Mouse (Mus musculus) monocyte, adult 2 months (primary cell): ENCODE data around the gene Csf1.
"Not testable (repeated sequence)": the region's sequence is repeated elsewhere in the genome, so short reads cannot be mapped to it uniquely, and the experiment has no call there.

Source experiments
- DNase-seq, 2 experiments: peaks; one replicate each; pipeline ENCODE4 v3.0.0; 2022; ENCODE audit warnings: low spot score in 2 of 2, low read depth in 1 of 2

Csf1 gene

GRCm38 (mm10) chr3:107750775-107751540, 9.3 kb downstream of the Csf1 start:
- no peak for DNase-seq

- no peak for DNase-seq
Observed at GRCm38 (mm10) chr3:107749446-107749845, 10.8 kb downstream of the Csf1 start.

DNA sequence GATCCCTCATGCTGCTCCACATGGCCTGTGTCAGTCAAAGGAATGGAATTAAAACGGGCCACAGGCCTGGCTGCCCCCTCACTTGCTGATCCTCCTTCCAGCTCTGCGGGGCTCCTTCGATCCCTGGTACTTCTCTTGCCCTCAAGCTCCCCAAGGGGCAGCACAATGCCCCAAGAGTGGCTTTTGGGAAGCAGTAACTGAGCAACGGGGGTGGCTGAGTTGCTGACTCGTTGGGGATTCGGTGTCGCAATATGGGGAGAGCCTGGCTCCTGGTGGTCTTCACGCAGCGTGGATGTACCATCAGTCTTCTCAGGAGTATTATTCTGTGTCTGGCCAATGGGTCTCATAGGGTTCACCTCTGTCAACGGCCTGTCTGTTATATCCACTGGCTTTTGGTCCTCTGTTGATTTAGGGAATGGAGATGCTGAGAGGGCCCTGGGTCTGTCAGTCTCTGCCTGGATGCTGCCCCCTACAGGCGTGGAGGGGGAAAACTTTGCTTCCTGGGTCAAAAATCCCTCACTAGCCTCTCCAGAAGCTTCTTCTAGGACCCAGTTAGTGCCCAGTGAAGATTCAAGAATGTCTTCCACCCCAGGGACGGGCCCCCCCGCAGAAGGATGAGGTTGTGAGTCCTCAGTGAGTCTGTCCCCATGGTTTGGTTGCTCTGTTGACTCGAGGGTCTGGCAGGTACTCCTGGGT, 11.9 kb downstream of the Csf1 start:
- DNase-seq, result no peak

DNA sequence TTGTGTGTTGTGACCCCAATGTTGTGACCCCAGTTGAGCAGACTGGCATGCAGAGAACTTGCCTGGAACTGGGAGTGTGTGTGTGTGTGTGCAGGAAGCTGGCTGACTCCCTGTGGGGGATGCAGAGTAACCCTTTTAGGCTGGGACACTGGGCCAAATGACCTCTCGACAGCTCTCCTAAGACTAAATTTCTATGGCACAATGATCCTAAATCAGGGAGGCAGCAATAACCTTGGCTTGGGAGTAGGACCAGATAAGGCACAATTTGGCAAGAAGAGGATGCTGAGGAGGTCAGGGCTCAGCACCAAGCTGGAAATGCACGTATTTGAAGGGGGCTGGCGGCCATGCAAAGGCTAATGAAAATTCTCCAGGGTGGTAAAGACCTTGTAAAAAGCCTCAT, 14.2 kb downstream of the Csf1 start:
- DNase-seq, result no peak

- no peak for DNase-seq
Observed at GRCm38 (mm10) chr3:107743650-107744049, 16.6 kb downstream of the Csf1 start.

- DNase-seq, result no peak
Observed at GRCm38 (mm10) chr3:107743107-107743506, 17.2 kb downstream of the Csf1 start.

DNA sequence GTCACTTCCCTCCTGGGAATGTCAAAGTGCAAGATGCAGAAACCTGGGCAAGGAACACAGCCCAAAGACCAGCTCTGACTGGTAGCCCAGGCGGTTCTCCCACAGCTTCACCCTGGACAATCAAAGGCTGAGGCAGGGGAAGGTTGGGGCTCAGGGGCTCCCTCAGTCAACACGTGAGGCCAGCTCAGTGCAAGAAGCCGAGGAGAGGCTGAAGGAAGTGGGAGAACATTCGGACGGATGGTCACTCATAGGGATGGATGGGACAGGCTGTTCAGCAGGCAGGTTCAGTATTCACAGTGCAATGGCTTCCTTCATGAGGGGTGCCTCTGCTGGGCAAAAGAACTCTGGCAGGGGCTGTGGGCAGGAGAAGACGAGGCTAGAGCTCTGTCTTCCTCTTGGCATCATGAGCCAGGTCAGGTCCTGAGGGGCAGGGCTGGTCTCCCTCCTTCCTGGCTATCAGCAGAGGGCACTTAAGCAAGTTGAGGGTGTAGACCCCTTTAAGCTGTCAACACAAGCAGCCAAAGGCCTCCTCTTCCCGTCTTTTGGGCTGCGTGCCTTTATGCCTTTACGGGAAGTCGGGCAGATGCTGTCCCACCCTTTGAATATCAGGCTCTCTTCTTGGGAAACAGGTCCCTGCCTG, 18.1 kb downstream of the Csf1 start:
- no peak for DNase-seq

GRCm38 (mm10) chr3:107741387-107741786, 18.9 kb downstream of the Csf1 start:
- DNase-seq, result no peak

DNA sequence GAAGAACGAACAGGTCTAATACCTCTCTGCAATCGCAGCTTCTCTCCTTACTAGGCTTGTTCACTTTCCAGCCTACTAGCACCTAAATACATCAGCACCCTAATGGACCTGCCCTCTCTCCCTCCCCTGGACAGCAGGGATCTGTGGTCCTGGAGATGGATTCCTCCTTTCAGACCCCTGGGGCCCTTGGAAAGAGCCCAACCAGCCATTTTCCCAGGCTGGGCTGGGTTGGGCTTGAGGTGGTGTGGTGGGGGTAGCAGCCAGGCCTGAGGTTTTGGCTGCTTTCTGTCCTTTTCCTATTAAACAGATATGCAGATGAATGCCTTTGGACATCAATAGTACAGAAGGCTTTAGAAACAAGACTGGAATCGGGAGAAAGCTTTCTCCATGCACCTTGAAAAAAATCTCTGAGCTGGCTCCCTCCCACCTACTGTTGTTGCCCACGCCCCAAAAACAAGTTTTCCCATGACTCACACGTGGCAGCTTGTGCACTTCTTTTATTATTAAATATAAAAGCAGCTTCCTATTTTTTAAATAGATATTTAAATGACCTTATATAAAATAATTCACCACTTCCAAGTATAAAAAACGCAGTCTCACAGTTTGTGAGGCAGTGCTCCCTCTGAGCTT, 19.6 kb downstream of the Csf1 start:
- no peak for DNase-seq

GRCm38 (mm10) chr3:107739966-107740365, 20.3 kb downstream of the Csf1 start:
- no peak for DNase-seq

DNA sequence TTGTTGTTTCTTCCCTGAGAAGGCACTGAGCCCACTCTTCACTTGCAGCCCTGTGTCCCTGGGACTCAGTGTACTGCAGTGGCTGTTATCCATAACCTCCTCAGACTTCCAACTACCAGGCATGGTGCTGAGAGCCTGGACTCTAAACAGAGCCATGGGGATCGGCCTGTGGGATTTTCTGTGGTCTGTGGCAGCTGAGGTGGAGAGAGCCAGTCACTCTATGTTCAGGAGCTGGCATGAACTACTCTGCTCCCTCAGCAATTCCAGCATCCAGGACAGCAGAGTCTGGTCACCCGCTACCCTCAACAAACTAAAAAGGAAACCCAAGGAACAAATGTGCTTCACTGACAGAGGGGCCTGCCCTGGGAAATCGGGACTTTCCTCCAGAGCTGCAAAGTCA, 20.8 kb downstream of the Csf1 start:
- DNase-seq, result no peak

- DNase-seq, result no peak
Observed at GRCm38 (mm10) chr3:107738620-107739019, 21.6 kb downstream of the Csf1 start.

- DNase-seq, result no peak
Observed at GRCm38 (mm10) chr3:107737609-107738190, 22.6 kb downstream of the Csf1 start.

DNA sequence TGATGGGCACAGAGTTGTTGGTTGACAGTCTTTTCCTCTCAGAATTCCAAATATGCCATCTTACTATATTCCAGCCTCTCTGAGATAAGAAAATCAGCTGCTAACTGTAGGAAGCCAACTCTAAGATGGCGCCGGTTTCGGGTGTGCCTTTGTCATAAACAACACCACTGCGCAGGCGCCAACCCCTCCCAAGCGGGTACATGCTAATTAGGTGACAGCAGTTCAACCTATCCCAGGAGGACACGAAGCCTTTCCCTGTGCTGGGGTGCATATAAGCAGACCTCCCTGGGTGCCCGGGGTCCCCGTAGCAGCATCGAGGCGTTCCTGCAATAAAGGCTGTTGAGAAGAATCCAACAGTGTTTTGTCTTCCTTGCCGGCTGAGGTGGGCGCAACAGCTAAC, 24.6 kb downstream of the Csf1 start:
- not testable (repeated sequence) for DNase-seq

- no peak for DNase-seq
Observed at GRCm38 (mm10) chr3:107733329-107733728, 26.9 kb downstream of the Csf1 start.

DNA sequence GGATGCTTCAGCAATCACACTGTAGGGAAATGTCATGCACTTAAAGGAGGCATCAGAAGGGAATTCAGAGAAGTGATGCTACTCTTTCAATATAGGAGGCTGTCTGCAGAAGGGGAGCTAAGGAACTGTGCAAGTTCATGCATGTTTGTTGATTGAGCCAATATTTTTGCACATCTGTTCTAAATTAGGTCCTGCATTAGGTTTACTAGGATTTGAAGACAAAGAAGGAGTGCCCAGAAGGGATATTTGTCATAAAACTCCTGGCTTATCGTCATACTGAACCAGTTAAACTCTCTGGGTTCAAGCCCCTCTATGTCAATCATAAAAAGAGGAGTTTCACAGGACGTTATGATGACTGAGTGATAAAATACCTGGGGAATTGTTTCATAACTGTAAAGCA, 30.0 kb downstream of the Csf1 start:
- DNase-seq, result no peak

GRCm38 (mm10) chr3:107728509-107728908, 31.8 kb downstream of the Csf1 start:
- DNase-seq, result no peak

- DNase-seq, result no peak
Observed at GRCm38 (mm10) chr3:107715971-107716370, 44.3 kb downstream of the Csf1 start.

- no peak for DNase-seq
Observed at GRCm38 (mm10) chr3:107714276-107714933, 45.9 kb downstream of the Csf1 start.

DNA sequence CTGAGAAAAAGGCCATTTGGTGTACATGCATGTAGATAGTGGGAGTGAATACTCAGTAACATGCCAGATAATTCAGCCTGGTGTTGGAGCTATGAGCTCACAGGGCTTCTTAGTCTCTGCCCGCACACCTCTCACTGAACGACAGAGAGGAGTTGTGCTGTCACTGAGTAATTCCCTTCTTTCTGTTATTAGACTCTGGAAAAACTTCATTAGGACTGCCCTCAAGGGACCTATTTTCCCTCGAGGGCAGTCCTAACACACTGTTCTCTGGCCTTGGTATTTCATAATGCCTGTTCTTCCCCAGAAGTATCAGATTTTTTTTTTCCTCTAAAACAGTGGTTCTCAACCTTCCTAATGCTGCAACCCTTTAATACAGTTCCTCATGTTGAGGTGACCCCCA, 48.2 kb downstream of the Csf1 start:
- DNase-seq, result no peak

DNA sequence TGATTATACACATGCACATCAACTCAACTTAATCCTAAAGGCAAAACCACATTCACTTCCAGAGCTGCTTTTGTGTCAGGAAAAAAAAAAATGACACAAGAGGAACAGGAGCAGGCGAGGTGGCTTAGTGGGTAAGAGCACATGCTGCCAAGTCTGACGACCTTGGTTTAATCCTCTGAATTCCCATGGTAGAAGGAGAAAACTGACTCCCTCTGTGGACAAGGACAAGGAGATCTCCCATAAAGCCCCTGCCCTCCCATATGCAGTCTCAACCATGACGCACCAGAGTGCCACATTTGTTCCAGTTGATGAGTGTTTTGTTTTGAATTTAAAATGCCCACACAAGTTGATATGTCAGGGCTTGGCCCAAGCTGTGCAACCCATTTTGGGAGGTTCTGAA, 51.1 kb downstream of the Csf1 start:
- DNase-seq, result no peak
